Mouse (Mus musculus) monocyte, adult 5-6 weeks (primary cell): ENCODE results near the gene Ssb. TPM values are rescaled to one million over a fixed set of nuclear protein-coding genes. Genes with fewer than 3 reads are reported as not detected.
A peak's percentile ranks its signal among the peaks of the same experiment; 100 is the strongest.

ENCODE experiments used
- ATAC-seq: fragments of 153-309, 156-312 bp; replicated peaks from 2 replicates; pipeline ENCODE4 v1.8.0; 2017; ENCODE audit warnings: mild to moderate bottlenecking; ENCODE audit not compliant: low TSS enrichment, insufficient number of reproducible peaks, severe bottlenecking, poor library complexity, low FRiP score
- total RNA-seq: library from RNA; stranded (forward); fragments of 200-1000, 200-491, 200-594 nt; gene quantifications from 3 replicates; pipeline ENCODE4 v1.2.3, GENCODE M21; 2017

The Ssb gene
- total RNA-seq, result 366 to 443 TPM (median 393 TPM) in 3 replicates

GRCm38 (mm10) chr2:69861485-69862091 lies at the start of gene Ssb:
TSS of gene Ssb (plus strand) at chr2:69861562.
- ATAC-seq, result peak; percentile 95

GRCm38 (mm10) chr2:69816575-69816974 lies 44.8 kb upstream of the Ssb start:
- ATAC-seq, result no peak

GRCm38 (mm10) chr2:69818350-69819085 lies 42.8 kb upstream of the Ssb start:
- ATAC-seq, result no peak

GRCm38 (mm10) chr2:69820201-69820600 lies 41.2 kb upstream of the Ssb start:
- no peak for ATAC-seq

- ATAC-seq, result 0 out of 2 replicates have a peak, but pooled peaks have one; percentile 13
Measured at GRCm38 (mm10) chr2:69821711-69822110, 39.7 kb upstream of the Ssb start, which contains the start of gene Klhl23. TSS of gene Klhl23 (plus strand) at chr2:69821944.

- ATAC-seq, result 0 out of 2 replicates have a peak, but pooled peaks have one; percentile 22
Measured at GRCm38 (mm10) chr2:69822361-69823128, 38.8 kb upstream of the Ssb start.

- no peak for ATAC-seq
Measured at GRCm38 (mm10) chr2:69823129-69823677, 38.2 kb upstream of the Ssb start.

GRCm38 (mm10) chr2:69825898-69826297 lies 35.5 kb upstream of the Ssb start:
- no peak for ATAC-seq

- ATAC-seq, result no peak
Measured at GRCm38 (mm10) chr2:69826380-69826779, 35.0 kb upstream of the Ssb start.

- ATAC-seq, result no peak
Measured at GRCm38 (mm10) chr2:69828031-69828430, 33.3 kb upstream of the Ssb start.

- ATAC-seq, result no peak
Measured at GRCm38 (mm10) chr2:69829680-69830079, 31.7 kb upstream of the Ssb start.

- ATAC-seq, result no peak
Measured at GRCm38 (mm10) chr2:69830116-69830515, 31.2 kb upstream of the Ssb start.

GRCm38 (mm10) chr2:69837244-69837967 lies 24.0 kb upstream of the Ssb start:
- no peak for ATAC-seq

GRCm38 (mm10) chr2:69837996-69838395 lies 23.4 kb upstream of the Ssb start:
- ATAC-seq, result no peak

GRCm38 (mm10) chr2:69838707-69839106 lies 22.7 kb upstream of the Ssb start:
- no peak for ATAC-seq

- ATAC-seq, result no peak
Measured at GRCm38 (mm10) chr2:69840261-69840660, 21.1 kb upstream of the Ssb start.

- ATAC-seq, result no peak
Measured at GRCm38 (mm10) chr2:69849215-69849614, 12.1 kb upstream of the Ssb start.

- no peak for ATAC-seq
Measured at GRCm38 (mm10) chr2:69851427-69852058, 9.8 kb upstream of the Ssb start.
